Mouse (Mus musculus) MEL (cell line): ENCODE data around the gene Trmt2a. TPM values are rescaled to one million over a fixed set of nuclear protein-coding genes. Genes with fewer than 3 reads are reported as not detected.

Experiments used
- DNase-seq: peaks from one replicate; pipeline ENCODE4 v3.0.0; 2011; ENCODE audit warnings: low read depth, low spot score
- H3K27ac ChIP-seq: 2 replicates; pipeline ENCODE4 v1.5.1; 2012; ENCODE audit warnings: low read depth, mild to moderate bottlenecking, control low read depth, low read length, moderate library complexity; ENCODE audit not compliant: control insufficient read depth
- H3K27me3 ChIP-seq, 2 experiments: fragments of 150-350 bp in 1 of 2; sonication (generic) in 1 of 2; 2 replicates each; pipeline ENCODE4 v1.6.1; 2012; ENCODE audit warnings: low read length in 2 of 2, mild to moderate bottlenecking in 2 of 2, improper control_type of control experiment in 1 of 2, moderate library complexity in 1 of 2; ENCODE audit not compliant: insufficient read depth in 2 of 2, control insufficient read depth in 1 of 2
- H3K36me3 ChIP-seq, 2 experiments: 2 replicates each; pipeline ENCODE4 v1.6.1; 2012 to 2014; ENCODE audit warnings: low read length in 2 of 2, improper control_type of control experiment in 1 of 2, inconsistent platforms in 1 of 2, mild to moderate bottlenecking in 1 of 2; ENCODE audit not compliant: insufficient read depth in 2 of 2, control insufficient read depth in 1 of 2
- H3K4me1 ChIP-seq, 2 experiments: fragments of 150-350 bp in 1 of 2; sonication (generic) in 1 of 2; 2 replicates each; pipeline ENCODE4 v1.6.1; 2012; ENCODE audit warnings: low read length in 2 of 2, improper control_type of control experiment in 1 of 2, mild to moderate bottlenecking in 1 of 2; ENCODE audit not compliant: insufficient read depth in 2 of 2, control insufficient read depth in 1 of 2
- H3K4me3 ChIP-seq, 2 experiments: fragments of 150-350 bp in 1 of 2; sonication (generic) in 1 of 2; 2 replicates each; pipeline ENCODE4 v1.5.1; 2012; ENCODE audit warnings: low read depth in 2 of 2, low read length in 2 of 2, mild to moderate bottlenecking in 2 of 2, moderate library complexity in 2 of 2, control low read depth in 1 of 2, improper control_type of control experiment in 1 of 2; ENCODE audit not compliant: control insufficient read depth in 1 of 2, insufficient read depth in 1 of 2
- H3K79me2 ChIP-seq: 2 replicates; pipeline ENCODE4 v1.6.1; 2012; ENCODE audit warnings: mild to moderate bottlenecking, low read length, moderate library complexity; ENCODE audit not compliant: control insufficient read depth, poor library complexity, insufficient read depth
- H3K9ac ChIP-seq: 2 replicates; pipeline ENCODE4 v1.6.1; 2012; ENCODE audit warnings: low read depth, mild to moderate bottlenecking, control low read depth, low read length, moderate library complexity; ENCODE audit not compliant: control insufficient read depth, poor library complexity, severe bottlenecking
- H3K9me3 ChIP-seq: fragments of 150-350 bp; sonication (generic); replicated peaks from 2 replicates; pipeline ENCODE4 v1.6.1; 2012; ENCODE audit warnings: mild to moderate bottlenecking, low read length, improper control_type of control experiment, moderate library complexity; ENCODE audit not compliant: insufficient read depth
- BHLHE40 ChIP-seq: IDR thresholded peaks from 2 replicates; pipeline ENCODE4 v1.6.1; 2012; ENCODE audit warnings: low read depth, mild to moderate bottlenecking, inconsistent platforms, low read length, improper control_type of control experiment, borderline replicate concordance
- CHD1 ChIP-seq: IDR thresholded peaks from 2 replicates; pipeline ENCODE4 v1.6.1; 2012; ENCODE audit warnings: low read depth, mild to moderate bottlenecking, inconsistent platforms, low read length, improper control_type of control experiment
- CHD2 ChIP-seq: IDR thresholded peaks from 2 replicates; pipeline ENCODE4 v1.6.1; 2011; ENCODE audit warnings: low read length, improper control_type of control experiment
- CTCF ChIP-seq, 3 experiments: IDR thresholded peaks in 2 of 3; conservative IDR thresholded peaks in 1 of 3; 2 replicates each; pipeline ENCODE4 v1.5.1; 2011 to 2012; ENCODE audit warnings: low read length in 3 of 3, low read depth in 2 of 3, mild to moderate bottlenecking in 2 of 3, improper control_type of control experiment in 1 of 3, inconsistent platforms in 1 of 3, mixed read lengths in 1 of 3, moderate library complexity in 1 of 3; ENCODE audit not compliant: control insufficient read depth in 1 of 3, insufficient read depth in 1 of 3, poor library complexity in 1 of 3, severe bottlenecking in 1 of 3
- E2F4 ChIP-seq: IDR thresholded peaks from 2 replicates; pipeline ENCODE4 v1.6.1; 2011; ENCODE audit warnings: low read depth, low read length, improper control_type of control experiment, borderline replicate concordance
- ELF1 ChIP-seq: IDR thresholded peaks from 2 replicates; pipeline ENCODE4 v1.6.1; 2014; ENCODE audit warnings: low read depth, mild to moderate bottlenecking, inconsistent platforms, low read length, improper control_type of control experiment, moderate library complexity
- EP300 ChIP-seq, 2 experiments: IDR thresholded peaks; 2 replicates each; pipeline ENCODE4 v1.6.1; 2011; ENCODE audit warnings: improper control_type of control experiment in 2 of 2, low read length in 2 of 2, low read depth in 1 of 2, mild to moderate bottlenecking in 1 of 2
- ETS1 ChIP-seq: IDR thresholded peaks from 2 replicates; pipeline ENCODE4 v1.6.1; 2012; ENCODE audit warnings: low read depth, mild to moderate bottlenecking, inconsistent platforms, low read length, improper control_type of control experiment, moderate library complexity
- GABPA ChIP-seq: IDR thresholded peaks from 2 replicates; pipeline ENCODE4 v1.6.1; 2012; ENCODE audit warnings: low read depth, mild to moderate bottlenecking, inconsistent platforms, low read length, improper control_type of control experiment, moderate library complexity
- GATA1 ChIP-seq: IDR thresholded peaks from 2 replicates; pipeline ENCODE4 v1.6.1; 2011; ENCODE audit warnings: low read depth, low read length, improper control_type of control experiment
- HCFC1 ChIP-seq: IDR thresholded peaks from 2 replicates; pipeline ENCODE4 v1.6.1; 2012; ENCODE audit warnings: low read depth, mild to moderate bottlenecking, inconsistent platforms, low read length, improper control_type of control experiment, moderate library complexity
- JUND ChIP-seq: IDR thresholded peaks from 2 replicates; pipeline ENCODE4 v1.6.1; 2011; ENCODE audit warnings: low read depth, mild to moderate bottlenecking, improper control_type of control experiment, low read length
- KAT2A ChIP-seq: conservative IDR thresholded peaks from 2 replicates; pipeline ENCODE4 v1.6.1; 2012; ENCODE audit warnings: low read depth, low read length, improper control_type of control experiment, inconsistent platforms
- MAFK ChIP-seq: IDR thresholded peaks from 2 replicates; pipeline ENCODE4 v1.6.1; 2011; ENCODE audit warnings: low read depth, mild to moderate bottlenecking, low read length, improper control_type of control experiment, borderline replicate concordance
- MAX ChIP-seq: IDR thresholded peaks from 2 replicates; pipeline ENCODE4 v1.6.1; 2011; ENCODE audit warnings: low read length, improper control_type of control experiment
- MAZ ChIP-seq: IDR thresholded peaks from 2 replicates; pipeline ENCODE4 v1.6.1; 2012; ENCODE audit warnings: low read depth, mild to moderate bottlenecking, inconsistent platforms, low read length, improper control_type of control experiment
- MEF2A ChIP-seq: IDR thresholded peaks from 2 replicates; pipeline ENCODE4 v1.6.1; 2014; ENCODE audit warnings: low read depth, mild to moderate bottlenecking, inconsistent platforms, low read length, improper control_type of control experiment; ENCODE audit not compliant: poor library complexity, insufficient replicate concordance, severe bottlenecking; ENCODE audit errors: extremely low read depth
- MXI1 ChIP-seq: IDR thresholded peaks from 2 replicates; pipeline ENCODE4 v1.6.1; 2011; ENCODE audit warnings: mild to moderate bottlenecking, low read depth, low read length, improper control_type of control experiment
- MYB ChIP-seq: IDR thresholded peaks from 2 replicates; pipeline ENCODE4 v1.6.1; 2011; ENCODE audit warnings: mild to moderate bottlenecking, low read depth, low read length, improper control_type of control experiment
- MYC ChIP-seq: IDR thresholded peaks from 2 replicates; pipeline ENCODE4 v1.6.1; 2011; ENCODE audit warnings: low read depth, mild to moderate bottlenecking, low read length, improper control_type of control experiment, moderate library complexity
- NELFE ChIP-seq: IDR thresholded peaks from 2 replicates; pipeline ENCODE4 v1.6.1; 2011; ENCODE audit warnings: low read depth, low read length, improper control_type of control experiment
- NRF1 ChIP-seq: IDR thresholded peaks from 2 replicates; pipeline ENCODE4 v1.6.1; 2014; ENCODE audit warnings: low read depth, mild to moderate bottlenecking, inconsistent platforms, low read length, improper control_type of control experiment, moderate library complexity; ENCODE audit not compliant: poor library complexity, insufficient read depth, severe bottlenecking
- POLR2AphosphoS2 ChIP-seq: IDR thresholded peaks from 2 replicates; pipeline ENCODE4 v1.6.1; 2011; ENCODE audit warnings: low read length, improper control_type of control experiment
- POLR2AphosphoS5 ChIP-seq: IDR thresholded peaks from 2 replicates; pipeline ENCODE4 v1.6.1; 2012; ENCODE audit warnings: low read depth, borderline replicate concordance, mild to moderate bottlenecking, inconsistent platforms, low read length, moderate library complexity, mixed read lengths
- RAD21 ChIP-seq: IDR thresholded peaks from 2 replicates; pipeline ENCODE4 v1.6.1; 2011; ENCODE audit warnings: mild to moderate bottlenecking, low read depth, low read length, improper control_type of control experiment
- RCOR1 ChIP-seq: IDR thresholded peaks from 2 replicates; pipeline ENCODE4 v1.6.1; 2012; ENCODE audit warnings: low read depth, mild to moderate bottlenecking, inconsistent platforms, low read length, improper control_type of control experiment
- SIN3A ChIP-seq: IDR thresholded peaks from 2 replicates; pipeline ENCODE4 v1.6.1; 2012; ENCODE audit warnings: low read length, improper control_type of control experiment, inconsistent platforms
- SMC3 ChIP-seq: IDR thresholded peaks from 2 replicates; pipeline ENCODE4 v1.6.1; 2011; ENCODE audit warnings: low read depth, low read length, improper control_type of control experiment
- TAL1 ChIP-seq: IDR thresholded peaks from 2 replicates; pipeline ENCODE4 v1.6.1; 2012; ENCODE audit warnings: mild to moderate bottlenecking, inconsistent platforms, low read length, moderate library complexity, mixed read lengths
- TBP ChIP-seq: IDR thresholded peaks from 2 replicates; pipeline ENCODE4 v1.8.0; 2011; ENCODE audit warnings: low read depth, low read length, improper control_type of control experiment
- TCF12 ChIP-seq: IDR thresholded peaks from 2 replicates; pipeline ENCODE4 v1.6.1; 2014; ENCODE audit warnings: low read depth, mild to moderate bottlenecking, inconsistent platforms, low read length, improper control_type of control experiment, moderate library complexity
- USF2 ChIP-seq, 2 experiments: IDR thresholded peaks; 2 replicates each; pipeline ENCODE4 v1.6.1; 2011 to 2012; ENCODE audit warnings: improper control_type of control experiment in 2 of 2, low read length in 2 of 2, borderline replicate concordance in 1 of 2, inconsistent platforms in 1 of 2, low read depth in 1 of 2, mild to moderate bottlenecking in 1 of 2; ENCODE audit not compliant: insufficient read depth in 1 of 2
- ZC3H11A ChIP-seq: IDR thresholded peaks from 2 replicates; pipeline ENCODE4 v1.6.1; 2012; ENCODE audit warnings: low read depth, mild to moderate bottlenecking, inconsistent platforms, low read length, improper control_type of control experiment
- ZKSCAN1 ChIP-seq: IDR thresholded peaks from 2 replicates; pipeline ENCODE4 v1.6.1; 2012; ENCODE audit warnings: low read depth, mild to moderate bottlenecking, inconsistent platforms, low read length, improper control_type of control experiment, moderate library complexity
- ZMIZ1 ChIP-seq: IDR thresholded peaks from 2 replicates; pipeline ENCODE4 v1.6.1; 2012; ENCODE audit warnings: low read depth, mild to moderate bottlenecking, inconsistent platforms, low read length, improper control_type of control experiment, moderate library complexity
- ZNF384 ChIP-seq: IDR thresholded peaks from 2 replicates; pipeline ENCODE4 v1.6.1; 2012; ENCODE audit warnings: low read depth, mild to moderate bottlenecking, inconsistent platforms, low read length, improper control_type of control experiment
- polyA plus RNA-seq, 2 experiments: library from polyadenylated mRNA; stranded (reverse) in 1 of 2; unstranded in 1 of 2; fragments of >175 nt in 1 of 2; fragments of >200 nt in 1 of 2; gene quantifications; 2 replicates each; pipeline versions ENCODE4 v1.2.1 to v1.2.4; 2012; ENCODE audit warnings: low replicate concordance in 2 of 2, low read depth in 1 of 2; ENCODE audit not compliant: insufficient read length in 2 of 2, insufficient read depth in 1 of 2, missing spikeins in 1 of 2
- total RNA-seq: library from RNA; depleted of rRNA; stranded (reverse); fragments of 300-350 nt; gene quantifications from 2 replicates; pipeline ENCODE4 v1.2.3, GENCODE M21; 2012

The Trmt2a gene
- total and polyA plus RNA-seq, 3 experiments: 178 to 185 TPM; not detected in 1

GRCm38 (mm10) chr16:18289067-18289588 is 40.6 kb downstream of the Trmt2a start, which contains the start of gene Dgcr8:
TSS of gene Dgcr8 (minus strand) at chr16:18289246.
- DNase-seq: peak; percentile 98
- H3K4me3 ChIP-seq: peak within 1 kb of the TSS; percentile 78 to 82
- peaks cover 12 to 17% of the 10 kb centered on the region in 2 experiments for H3K36me3 ChIP-seq
- TF ChIP-seq CTCF (IDR thresholded peaks at IDR 0.05 in 2 of 3, conservative IDR thresholded peaks at IDR 0.05 in 1 of 3; ENCODE audit: control insufficient read depth in 1 of 3, insufficient read depth in 1 of 3, low read depth in 2 of 3, low read length in 3 of 3, poor library complexity in 1 of 3, severe bottlenecking in 1 of 3) (0 out of 6 replicates have a peak, but pooled peaks of 1 of the 3 experiments have one; percentile 0), MEF2A (peak; percentile 26; the same call in 1 of the 2 replicates), NELFE (peak; percentile 52), MAX (no peak), E2F4 (peak; percentile 82; the same call in 1 of the 2 replicates), TAL1 (no peak), ZC3H11A (no peak), RCOR1 (no peak), MXI1 (0 out of 2 replicates have a peak, but pooled peaks have one; percentile 11), POLR2AphosphoS5 (no peak), JUND (no peak), NRF1 (peak; percentile 44; the same call in 1 of the 2 replicates), ZKSCAN1 (no peak), MAZ (peak; percentile 69; the same call in 1 of the 2 replicates), ZMIZ1 (0 out of 2 replicates have a peak, but pooled peaks have one; percentile 16), ETS1 (no peak), BHLHE40 (no peak), MYB (peak; percentile 31; the same call in 1 of the 2 replicates), EP300 (IDR thresholded peaks at IDR 0.05; ENCODE audit: low read depth in 1 of 2, low read length in 2 of 2) (0 out of 4 replicates have a peak, but pooled peaks of 1 of the 2 experiments have one; percentile 29), GATA1 (no peak), CHD2 (no peak), SIN3A (no peak), HCFC1 (peak; percentile 84), TBP (0 out of 2 replicates have a peak, but pooled peaks have one; percentile 40), ZNF384 (no peak), POLR2AphosphoS2 (no peak), USF2 (IDR thresholded peaks at IDR 0.05; ENCODE audit: borderline replicate concordance in 1 of 2, insufficient read depth in 1 of 2, low read depth in 1 of 2, low read length in 2 of 2) (no peak), GABPA (no peak), MYC (no peak), RAD21 (no peak), ELF1 (peak; percentile 44; the same call in 1 of the 2 replicates), KAT2A (peak; percentile 56; the same call in 1 of the 2 replicates), CHD1 (no peak), TCF12 (no peak), MAFK (no peak), SMC3 (no peak)

More at GRCm38 (mm10) chr16:18289067-18289588, 40.6 kb downstream of the Trmt2a start, which contains the start of gene Dgcr8:
- Histone ChIP-seq H3K27me3 (no peaks in the 10 kb centered on the region), H3K9me3 (no peaks in the 10 kb centered on the region), H3K79me2 (peaks cover 41% of the 10 kb centered on the region), H3K9ac (peak within 1 kb of the TSS; percentile 97), H3K27ac (peak within 1 kb of the TSS; percentile 93), H3K4me1 (peaks cover 13% of the 10 kb centered on the region in 2 experiments; a peak in 3 of 4 replicates)
